Mouse (Mus musculus): ENCODE data around the gene Zbtb20. TPM values are rescaled to one million over a fixed set of nuclear protein-coding genes. Genes with fewer than 3 reads are reported as not detected.

The Zbtb20 gene
- polyA plus RNA-seq, 1 experiment from 2014 or later, result 80.6 TPM

GRCm38 (mm10) chr16:42900328-42900727 is 24.6 kb downstream of the Zbtb20 start:
- Histone ChIP-seq H3K9ac (replicated peaks; ENCODE audit: low read length) (no peak overlapping the region), H3K27ac (replicated peaks; ENCODE audit: low read depth, low read length) (no peak overlapping the region), H3K4me2 (ENCODE audit: low read length) (no peak overlapping the region), H3K9me3 (ENCODE audit: control insufficient read depth, low read length) (no peaks in the 10 kb centered on the region), H3K4me3 (replicated peaks; ENCODE audit: low read depth, low read length) (no peak overlapping the region), H3K27me3 (ENCODE audit: control insufficient read depth, insufficient read depth, low read length) (no peaks in the 10 kb centered on the region), H3K36me3 (ENCODE audit: control insufficient read depth, insufficient read depth, low read length) (no peaks in the 10 kb centered on the region), H3K4me1 (ENCODE audit: control insufficient read depth, insufficient read depth, low read length) (no peaks in the 10 kb centered on the region)
- 89% methylated on average over 1 of the region's 1 CpGs for WGBS
- DNase-seq (no peak), ATAC-seq (ENCODE audit: low FRiP score, low TSS enrichment) (no peak)

- no peaks in the 10 kb centered on the region for H3K36me3 ChIP-seq (ENCODE audit: control insufficient read depth, insufficient read depth, low read length)
- H3K9me3 ChIP-seq (ENCODE audit: control insufficient read depth, low read length), result no peaks in the 10 kb centered on the region
- WGBS, result 29% methylated on average over 4 of the region's 4 CpGs
- peak overlapping the region; percentile 2; the same call in 1 of the 2 replicates for H3K4me3 ChIP-seq (replicated peaks; ENCODE audit: low read depth, low read length)
- H3K4me1 ChIP-seq (ENCODE audit: control insufficient read depth, insufficient read depth, low read length), result peaks cover 3% of the 10 kb centered on the region; the same call in 1 of the 2 replicates
- H3K27ac ChIP-seq (replicated peaks; ENCODE audit: low read depth, low read length), result 0 out of 2 replicates have a peak overlapping the region, but pooled peaks have one; percentile 16
- no peak overlapping the region; the same call in 1 of the 2 replicates for H3K9ac ChIP-seq (replicated peaks; ENCODE audit: low read length)
- ATAC-seq (ENCODE audit: low FRiP score, low TSS enrichment) (peak; percentile 40; the same call in 1 of the 2 replicates), DNase-seq (peak; percentile 31)
- peak overlapping the region; percentile 42 for H3K4me2 ChIP-seq (ENCODE audit: low read length)
- no peaks in the 10 kb centered on the region for H3K27me3 ChIP-seq (ENCODE audit: control insufficient read depth, insufficient read depth, low read length)
Measured at GRCm38 (mm10) chr16:42907283-42907701, 31.6 kb downstream of the Zbtb20 start.

- no peak overlapping the region for H3K4me3 ChIP-seq (replicated peaks; ENCODE audit: low read depth, low read length)
- no peak for ATAC-seq (ENCODE audit: low FRiP score, low TSS enrichment)
- peaks cover 3% of the 10 kb centered on the region; the same call in 1 of the 2 replicates for H3K4me1 ChIP-seq (ENCODE audit: control insufficient read depth, insufficient read depth, low read length)
- H3K4me2 ChIP-seq (ENCODE audit: low read length), result peak overlapping the region; percentile 14; the same call in 1 of the 2 replicates
- H3K27ac ChIP-seq (replicated peaks; ENCODE audit: low read depth, low read length), result no peak overlapping the region
- no peaks in the 10 kb centered on the region for H3K27me3 ChIP-seq (ENCODE audit: control insufficient read depth, insufficient read depth, low read length)
- H3K36me3 ChIP-seq (ENCODE audit: control insufficient read depth, insufficient read depth, low read length), result no peaks in the 10 kb centered on the region
- no peak for DNase-seq
- H3K9me3 ChIP-seq (ENCODE audit: control insufficient read depth, low read length), result no peaks in the 10 kb centered on the region
- no peak overlapping the region for H3K9ac ChIP-seq (replicated peaks; ENCODE audit: low read length)
Measured at GRCm38 (mm10) chr16:42908381-42908780, 32.7 kb downstream of the Zbtb20 start.

GRCm38 (mm10) chr16:42908896-42909295 is 33.2 kb downstream of the Zbtb20 start:
- no peak for DNase-seq
- Histone ChIP-seq H3K36me3 (ENCODE audit: control insufficient read depth, insufficient read depth, low read length) (no peaks in the 10 kb centered on the region), H3K9me3 (ENCODE audit: control insufficient read depth, low read length) (no peaks in the 10 kb centered on the region), H3K4me1 (ENCODE audit: control insufficient read depth, insufficient read depth, low read length) (peaks cover 3% of the 10 kb centered on the region; the same call in 1 of the 2 replicates), H3K27ac (replicated peaks; ENCODE audit: low read depth, low read length) (no peak overlapping the region), H3K4me2 (ENCODE audit: low read length) (no peak overlapping the region), H3K27me3 (ENCODE audit: control insufficient read depth, insufficient read depth, low read length) (no peaks in the 10 kb centered on the region), H3K4me3 (replicated peaks; ENCODE audit: low read depth, low read length) (no peak overlapping the region), H3K9ac (replicated peaks; ENCODE audit: low read length) (no peak overlapping the region)
- 72% methylated on average over 5 of the region's 5 CpGs for WGBS
- ATAC-seq (ENCODE audit: low FRiP score, low TSS enrichment), result no peak

- 12% methylated on average over 4 of the region's 4 CpGs for WGBS
- Histone ChIP-seq H3K9me3 (ENCODE audit: control insufficient read depth, low read length) (no peaks in the 10 kb centered on the region), H3K27ac (replicated peaks; ENCODE audit: low read depth, low read length) (no peak overlapping the region), H3K4me2 (ENCODE audit: low read length) (peak overlapping the region; percentile 16; the same call in 1 of the 2 replicates), H3K36me3 (ENCODE audit: control insufficient read depth, insufficient read depth, low read length) (no peaks in the 10 kb centered on the region), H3K4me3 (replicated peaks; ENCODE audit: low read depth, low read length) (no peak overlapping the region), H3K9ac (replicated peaks; ENCODE audit: low read length) (no peak overlapping the region), H3K27me3 (ENCODE audit: control insufficient read depth, insufficient read depth, low read length) (no peaks in the 10 kb centered on the region), H3K4me1 (ENCODE audit: control insufficient read depth, insufficient read depth, low read length) (peaks cover 3% of the 10 kb centered on the region; the same call in 1 of the 2 replicates)
- DNase-seq (peak; percentile 51), ATAC-seq (ENCODE audit: low FRiP score, low TSS enrichment) (no peak)
Measured at GRCm38 (mm10) chr16:42910016-42910415, 34.3 kb downstream of the Zbtb20 start.

GRCm38 (mm10) chr16:42910716-42911115 is 35.0 kb downstream of the Zbtb20 start:
- no peak for DNase-seq
- no peak overlapping the region for H3K27ac ChIP-seq (replicated peaks; ENCODE audit: low read depth, low read length)
- no peak for ATAC-seq (ENCODE audit: low FRiP score, low TSS enrichment)
- H3K9me3 ChIP-seq (ENCODE audit: control insufficient read depth, low read length), result no peaks in the 10 kb centered on the region
- H3K9ac ChIP-seq (replicated peaks; ENCODE audit: low read length), result no peak overlapping the region
- 80% methylated on average over 3 of the region's 3 CpGs for WGBS
- H3K4me2 ChIP-seq (ENCODE audit: low read length), result no peak overlapping the region
- peaks cover 3% of the 10 kb centered on the region; the same call in 1 of the 2 replicates for H3K4me1 ChIP-seq (ENCODE audit: control insufficient read depth, insufficient read depth, low read length)
- no peak overlapping the region for H3K4me3 ChIP-seq (replicated peaks; ENCODE audit: low read depth, low read length)
- no peaks in the 10 kb centered on the region for H3K27me3 ChIP-seq (ENCODE audit: control insufficient read depth, insufficient read depth, low read length)
- H3K36me3 ChIP-seq (ENCODE audit: control insufficient read depth, insufficient read depth, low read length), result no peaks in the 10 kb centered on the region

- H3K9me3 ChIP-seq (ENCODE audit: control insufficient read depth, low read length), result no peaks in the 10 kb centered on the region
- DNase-seq (no peak), ATAC-seq (ENCODE audit: low FRiP score, low TSS enrichment) (no peak)
- H3K4me2 ChIP-seq (ENCODE audit: low read length), result no peak overlapping the region
- H3K27me3 ChIP-seq (ENCODE audit: control insufficient read depth, insufficient read depth, low read length), result no peaks in the 10 kb centered on the region
- WGBS, result 92% methylated on average over 4 of the region's 4 CpGs
- peaks cover 3% of the 10 kb centered on the region; the same call in 1 of the 2 replicates for H3K4me1 ChIP-seq (ENCODE audit: control insufficient read depth, insufficient read depth, low read length)
- no peaks in the 10 kb centered on the region for H3K36me3 ChIP-seq (ENCODE audit: control insufficient read depth, insufficient read depth, low read length)
- H3K4me3 ChIP-seq (replicated peaks; ENCODE audit: low read depth, low read length), result no peak overlapping the region
- H3K27ac ChIP-seq (replicated peaks; ENCODE audit: low read depth, low read length), result no peak overlapping the region
- H3K9ac ChIP-seq (replicated peaks; ENCODE audit: low read length), result no peak overlapping the region
Measured at GRCm38 (mm10) chr16:42911326-42911725, 35.6 kb downstream of the Zbtb20 start.

GRCm38 (mm10) chr16:42911815-42912214 is 36.1 kb downstream of the Zbtb20 start:
- Histone ChIP-seq H3K9me3 (ENCODE audit: control insufficient read depth, low read length) (no peaks in the 10 kb centered on the region), H3K4me2 (ENCODE audit: low read length) (no peak overlapping the region), H3K27me3 (ENCODE audit: control insufficient read depth, insufficient read depth, low read length) (no peaks in the 10 kb centered on the region), H3K4me3 (replicated peaks; ENCODE audit: low read depth, low read length) (no peak overlapping the region), H3K27ac (replicated peaks; ENCODE audit: low read depth, low read length) (no peak overlapping the region), H3K9ac (replicated peaks; ENCODE audit: low read length) (no peak overlapping the region), H3K4me1 (ENCODE audit: control insufficient read depth, insufficient read depth, low read length) (peaks cover 3% of the 10 kb centered on the region; the same call in 1 of the 2 replicates), H3K36me3 (ENCODE audit: control insufficient read depth, insufficient read depth, low read length) (no peaks in the 10 kb centered on the region)
- DNase-seq, result no peak
- ATAC-seq (ENCODE audit: low FRiP score, low TSS enrichment), result no peak
- WGBS, result 77% methylated on average over 5 of the region's 5 CpGs

GRCm38 (mm10) chr16:42913291-42913690 is 37.6 kb downstream of the Zbtb20 start:
- no peaks in the 10 kb centered on the region for H3K9me3 ChIP-seq (ENCODE audit: control insufficient read depth, low read length)
- 57% methylated on average over 8 of the region's 8 CpGs for WGBS
- no peak overlapping the region for H3K9ac ChIP-seq (replicated peaks; ENCODE audit: low read length)
- ATAC-seq (ENCODE audit: low FRiP score, low TSS enrichment) (no peak), DNase-seq (no peak)
- no peak overlapping the region for H3K4me3 ChIP-seq (replicated peaks; ENCODE audit: low read depth, low read length)
- no peak overlapping the region for H3K27ac ChIP-seq (replicated peaks; ENCODE audit: low read depth, low read length)
- no peaks in the 10 kb centered on the region for H3K27me3 ChIP-seq (ENCODE audit: control insufficient read depth, insufficient read depth, low read length)
- H3K4me1 ChIP-seq (ENCODE audit: control insufficient read depth, insufficient read depth, low read length), result peaks cover 3% of the 10 kb centered on the region; the same call in 1 of the 2 replicates
- H3K36me3 ChIP-seq (ENCODE audit: control insufficient read depth, insufficient read depth, low read length), result no peaks in the 10 kb centered on the region
- H3K4me2 ChIP-seq (ENCODE audit: low read length), result no peak overlapping the region

Data from midbrain, embryonic 14.5 days (tissue).